Mouse (Mus musculus): Measurements from ENCODE around the gene Kcnk18. TPM values are rescaled to one million over a fixed set of nuclear protein-coding genes. Genes with fewer than 3 reads are reported as not detected.

The Kcnk18 gene
- polyA plus RNA-seq, 1 experiment from 2014 or later = not detected

DNA sequence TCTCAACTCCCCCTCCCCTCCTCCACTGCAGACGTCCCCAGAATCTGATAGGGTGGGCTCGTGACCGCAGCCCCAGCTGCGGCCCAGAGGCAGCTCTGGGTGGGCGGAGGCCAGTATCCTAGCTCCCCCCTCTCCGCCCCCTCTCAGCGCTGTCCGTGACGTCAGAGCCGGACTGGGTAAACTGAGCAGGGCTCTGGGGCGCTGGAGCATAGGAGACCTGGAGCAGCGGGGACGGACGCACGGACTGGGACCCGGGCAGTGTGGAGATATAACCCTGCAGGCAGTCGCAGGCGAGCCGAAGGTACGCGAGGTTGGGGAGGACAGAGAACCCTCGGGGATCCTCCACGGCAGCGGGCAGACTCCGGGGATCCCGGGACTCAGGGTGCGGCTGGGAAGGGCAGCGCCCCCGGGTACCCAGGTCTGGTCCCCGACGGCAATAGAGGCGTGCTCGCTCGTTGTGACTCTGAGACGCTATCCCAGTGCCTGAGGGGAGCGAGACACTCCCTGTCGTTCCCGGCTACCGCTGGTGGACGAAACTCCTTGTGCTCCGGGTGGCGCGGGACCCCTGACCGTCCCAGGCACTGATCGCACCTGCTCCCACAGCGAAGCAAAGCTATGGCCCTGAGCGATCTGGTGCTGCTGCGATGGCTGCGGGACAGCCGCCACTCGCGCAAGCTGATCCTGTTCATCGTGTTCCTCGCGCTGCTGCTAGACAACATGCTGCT is 41.9 kb downstream of the Kcnk18 start, which contains the start of gene Slc18a2:
Slc18a2 (plus strand) TSS at position 179 of the 725 bp plus-strand sequence.
- Histone ChIP-seq H3K9me3 (replicated peaks; ENCODE audit: control insufficient read depth, low read length) (peaks cover 11% of the 10 kb centered on the region), H3K4me3 (ENCODE audit: low read length) (peak within 1 kb of the TSS; percentile 56), H3K4me1 (ENCODE audit: control insufficient read depth, insufficient read depth, low read length) (peaks cover 4% of the 10 kb centered on the region), H3K9ac (ENCODE audit: low read length) (peak within 1 kb of the TSS; percentile 65), H3K27ac (ENCODE audit: low read length) (no peak within 1 kb of the TSS), H3K27me3 (ENCODE audit: control insufficient read depth, insufficient read depth, low read length) (peaks cover 25% of the 10 kb centered on the region), H3K36me3 (ENCODE audit: control insufficient read depth, insufficient read depth) (no peaks in the 10 kb centered on the region), H3K4me2 (ENCODE audit: low read depth, low read length) (peak within 1 kb of the TSS; percentile 88)
- WGBS = under 1% methylated on average over 55 of the region's 55 CpGs
- peak; percentile 84 for ATAC-seq (replicated peaks; ENCODE audit: extremely low read depth, insufficient read depth, low FRiP score)

DNA sequence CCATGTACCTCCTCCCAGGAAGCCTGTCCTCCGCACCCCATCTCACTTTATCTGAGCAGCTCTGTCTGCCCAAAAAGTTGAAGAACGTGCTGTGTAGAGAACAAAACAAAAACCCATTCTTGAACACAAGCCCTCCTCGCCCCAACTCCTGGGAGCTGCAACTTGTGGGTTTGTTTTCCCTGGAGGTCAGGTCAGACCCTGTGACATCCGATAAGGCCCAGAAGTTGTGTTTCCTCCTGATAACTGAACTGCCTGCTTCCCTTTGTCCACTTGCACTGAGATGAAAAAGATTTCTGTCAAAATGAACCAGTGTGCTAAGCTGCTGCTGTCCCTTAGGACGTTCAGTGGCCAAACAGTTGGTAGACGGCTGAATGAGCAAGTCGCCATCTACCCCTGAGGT is 42.6 kb downstream of the Kcnk18 start:
- H3K4me1 ChIP-seq (ENCODE audit: control insufficient read depth, insufficient read depth, low read length) = peaks cover 4% of the 10 kb centered on the region
- H3K27ac ChIP-seq (ENCODE audit: low read length) = no peak overlapping the region
- H3K36me3 ChIP-seq (ENCODE audit: control insufficient read depth, insufficient read depth) = no peaks in the 10 kb centered on the region
- 0 out of 2 replicates have a peak, but pooled peaks have one; percentile 1 for ATAC-seq (replicated peaks; ENCODE audit: extremely low read depth, insufficient read depth, low FRiP score)
- H3K27me3 ChIP-seq (ENCODE audit: control insufficient read depth, insufficient read depth, low read length) = peaks cover 25% of the 10 kb centered on the region
- peaks cover 7% of the 10 kb centered on the region for H3K9me3 ChIP-seq (replicated peaks; ENCODE audit: control insufficient read depth, low read length)
- H3K9ac ChIP-seq (ENCODE audit: low read length) = peak overlapping the region; percentile 65; the same call in 1 of the 2 replicates
- H3K4me3 ChIP-seq (ENCODE audit: low read length) = peak overlapping the region; percentile 56
- 36% methylated on average over 7 of the region's 7 CpGs for WGBS
- peak overlapping the region; percentile 88 for H3K4me2 ChIP-seq (ENCODE audit: low read depth, low read length)

DNA sequence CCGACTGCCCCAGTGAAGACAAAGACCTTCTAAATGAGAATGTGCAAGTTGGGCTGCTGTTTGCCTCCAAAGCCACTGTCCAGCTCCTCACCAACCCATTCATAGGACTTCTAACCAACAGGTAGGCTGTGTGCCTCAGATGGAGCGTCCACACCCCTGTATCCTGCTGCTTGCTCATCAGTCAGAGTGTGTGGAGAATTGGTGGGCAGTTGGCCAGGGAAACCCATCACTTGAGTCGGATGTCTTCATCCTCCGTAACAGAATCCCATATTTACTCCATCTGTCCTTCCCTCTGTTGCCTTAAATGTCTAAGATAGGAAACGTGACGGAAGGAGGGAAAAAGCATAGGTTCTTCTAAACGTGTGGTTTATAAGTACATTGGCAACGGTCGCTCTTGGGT is 44.2 kb downstream of the Kcnk18 start:
- ATAC-seq (replicated peaks; ENCODE audit: extremely low read depth, insufficient read depth, low FRiP score) = no peak
- 81% methylated on average over 9 of the region's 9 CpGs for WGBS
- Histone ChIP-seq H3K9me3 (replicated peaks; ENCODE audit: control insufficient read depth, low read length) (no peaks in the 10 kb centered on the region), H3K36me3 (ENCODE audit: control insufficient read depth, insufficient read depth) (no peaks in the 10 kb centered on the region), H3K4me3 (ENCODE audit: low read length) (no peak overlapping the region), H3K9ac (ENCODE audit: low read length) (no peak overlapping the region), H3K27me3 (ENCODE audit: control insufficient read depth, insufficient read depth, low read length) (peaks cover 25% of the 10 kb centered on the region), H3K4me1 (ENCODE audit: control insufficient read depth, insufficient read depth, low read length) (peaks cover 4% of the 10 kb centered on the region), H3K4me2 (ENCODE audit: low read depth, low read length) (no peak overlapping the region), H3K27ac (ENCODE audit: low read length) (no peak overlapping the region)

DNA sequence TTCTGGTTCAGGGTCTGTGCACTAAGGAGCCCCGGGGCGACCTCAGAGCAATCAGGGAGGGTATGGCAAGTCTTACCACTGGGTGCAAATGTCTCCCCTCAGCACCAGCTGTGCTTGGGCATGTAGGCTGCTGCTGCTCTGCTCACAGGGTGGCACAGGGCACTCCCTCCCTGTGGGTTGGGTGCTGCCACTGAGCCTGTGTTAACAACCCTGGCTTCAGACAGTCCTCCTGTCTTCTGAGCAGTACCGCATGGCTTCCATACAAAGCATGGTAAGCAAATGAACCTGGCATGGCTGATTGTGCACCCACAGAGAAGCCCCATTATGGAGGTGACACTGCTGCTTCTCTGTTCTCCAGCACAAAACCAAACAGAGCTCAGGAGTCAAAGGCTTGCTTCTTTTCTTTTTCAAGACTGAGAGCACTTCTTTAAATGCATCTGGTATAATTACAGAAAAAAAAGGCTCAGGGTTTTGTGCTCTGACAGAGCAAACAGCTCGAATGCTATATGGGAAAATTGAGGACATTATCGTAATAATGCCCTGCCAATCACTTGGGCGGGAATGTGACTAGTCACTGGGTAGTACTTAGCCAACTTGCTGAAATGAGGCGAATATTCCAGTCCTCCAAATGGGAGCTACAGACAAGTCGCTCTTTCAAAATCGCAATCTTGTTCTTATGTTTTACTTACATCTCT is 46.0 kb downstream of the Kcnk18 start:
- H3K4me2 ChIP-seq (ENCODE audit: low read depth, low read length) = no peak overlapping the region
- no peak for ATAC-seq (replicated peaks; ENCODE audit: extremely low read depth, insufficient read depth, low FRiP score)
- no peaks in the 10 kb centered on the region for H3K9me3 ChIP-seq (replicated peaks; ENCODE audit: control insufficient read depth, low read length)
- WGBS = 80% methylated on average over 9 of the region's 9 CpGs
- no peaks in the 10 kb centered on the region for H3K36me3 ChIP-seq (ENCODE audit: control insufficient read depth, insufficient read depth)
- H3K27me3 ChIP-seq (ENCODE audit: control insufficient read depth, insufficient read depth, low read length) = peaks cover 22% of the 10 kb centered on the region
- H3K4me1 ChIP-seq (ENCODE audit: control insufficient read depth, insufficient read depth, low read length) = peaks cover 4% of the 10 kb centered on the region
- no peak overlapping the region for H3K4me3 ChIP-seq (ENCODE audit: low read length)
- no peak overlapping the region for H3K27ac ChIP-seq (ENCODE audit: low read length)
- H3K9ac ChIP-seq (ENCODE audit: low read length) = no peak overlapping the region

DNA sequence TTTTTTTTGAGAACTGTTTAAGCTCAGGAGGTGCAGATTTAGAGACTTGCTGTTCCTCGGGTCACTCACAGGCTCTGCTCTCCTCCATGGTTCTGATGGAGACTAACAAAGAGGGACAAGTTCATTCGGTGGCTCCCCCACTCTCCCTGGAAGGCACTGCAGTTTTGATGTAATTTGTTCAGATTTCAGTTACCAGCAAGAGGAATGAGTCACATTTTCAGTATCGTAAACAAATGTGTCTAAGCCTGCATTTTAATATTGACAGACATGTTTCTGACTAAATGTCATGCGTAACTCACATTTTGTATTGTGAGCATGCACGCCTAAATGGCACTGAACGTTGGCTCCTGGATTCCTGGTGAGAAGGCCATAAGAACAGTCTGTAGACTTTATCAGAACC is 46.9 kb downstream of the Kcnk18 start:
- ATAC-seq (replicated peaks; ENCODE audit: extremely low read depth, insufficient read depth, low FRiP score) = no peak
- H3K4me3 ChIP-seq (ENCODE audit: low read length) = no peak overlapping the region

DNA sequence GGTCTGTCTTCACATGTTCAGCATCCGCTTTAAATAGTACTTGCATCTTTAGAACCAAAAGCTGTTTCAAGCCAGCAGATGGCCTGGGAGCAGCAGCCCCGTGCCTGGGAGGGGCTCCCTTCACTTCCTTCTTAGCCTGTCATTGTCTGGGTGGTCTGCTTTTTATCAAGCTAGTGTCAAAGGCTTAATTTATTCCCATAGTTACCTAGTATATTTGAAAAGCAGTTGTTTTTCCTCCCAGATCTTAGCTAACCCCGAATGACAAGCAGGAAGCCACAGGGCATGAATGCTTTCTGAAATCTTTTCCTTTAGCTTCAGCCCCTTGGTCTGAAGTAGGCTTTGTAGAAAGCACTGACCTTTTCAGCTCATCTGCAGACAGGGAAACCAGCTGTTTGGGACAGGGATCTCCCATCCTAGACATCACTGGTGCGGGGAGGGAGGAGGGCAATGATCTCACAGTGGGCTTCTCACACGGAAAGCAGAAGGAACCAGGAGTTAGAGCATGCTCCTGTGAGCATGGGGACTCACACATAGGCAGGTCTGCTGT is 48.5 kb downstream of the Kcnk18 start:
- H3K27ac ChIP-seq (ENCODE audit: low read length) = peak overlapping the region; percentile 53
- H3K9ac ChIP-seq (ENCODE audit: low read length) = no peak overlapping the region
- no peak overlapping the region for H3K4me2 ChIP-seq (ENCODE audit: low read depth, low read length)
- no peaks in the 10 kb centered on the region for H3K9me3 ChIP-seq (replicated peaks; ENCODE audit: control insufficient read depth, low read length)
- H3K36me3 ChIP-seq (ENCODE audit: control insufficient read depth, insufficient read depth) = no peaks in the 10 kb centered on the region
- H3K4me3 ChIP-seq (ENCODE audit: low read length) = no peak overlapping the region
- no peak for ATAC-seq (replicated peaks; ENCODE audit: extremely low read depth, insufficient read depth, low FRiP score)
- 18% methylated on average over 5 of the region's 5 CpGs for WGBS
- H3K27me3 ChIP-seq (ENCODE audit: control insufficient read depth, insufficient read depth, low read length) = no peaks in the 10 kb centered on the region
- no peaks in the 10 kb centered on the region for H3K4me1 ChIP-seq (ENCODE audit: control insufficient read depth, insufficient read depth, low read length)

More for the DNA sequence above, 46.9 kb downstream of the Kcnk18 start:
- Histone ChIP-seq H3K9ac (ENCODE audit: low read length) (no peak overlapping the region), H3K4me2 (ENCODE audit: low read depth, low read length) (no peak overlapping the region), H3K4me1 (ENCODE audit: control insufficient read depth, insufficient read depth, low read length) (no peaks in the 10 kb centered on the region; the same call in 1 of the 2 replicates), H3K9me3 (replicated peaks; ENCODE audit: control insufficient read depth, low read length) (no peaks in the 10 kb centered on the region), H3K27ac (ENCODE audit: low read length) (no peak overlapping the region), H3K36me3 (ENCODE audit: control insufficient read depth, insufficient read depth) (no peaks in the 10 kb centered on the region), H3K27me3 (ENCODE audit: control insufficient read depth, insufficient read depth, low read length) (peaks cover 16% of the 10 kb centered on the region)
- WGBS = 67% methylated on average over 6 of the region's 6 CpGs

DNA sequence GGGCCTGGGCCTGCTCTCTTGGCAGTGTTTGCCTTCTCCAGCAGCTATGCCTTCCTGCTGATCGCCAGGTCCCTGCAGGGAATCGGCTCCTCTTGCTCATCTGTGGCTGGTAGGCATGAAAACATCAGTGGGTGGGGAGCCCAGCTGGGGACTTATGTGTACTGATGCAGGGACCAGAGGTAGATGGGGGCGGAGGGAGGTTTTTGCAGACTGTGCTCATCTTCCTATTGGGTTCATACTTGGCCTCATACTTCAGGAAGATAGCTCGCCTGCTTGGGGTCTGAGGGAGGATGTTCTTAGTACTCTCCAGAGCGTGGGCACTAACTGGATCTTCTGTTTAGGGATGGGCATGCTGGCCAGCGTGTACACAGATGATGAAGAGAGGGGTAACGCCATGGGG is 54.2 kb downstream of the Kcnk18 start:
- Histone ChIP-seq H3K4me2 (ENCODE audit: low read depth, low read length) (no peak overlapping the region), H3K27ac (ENCODE audit: low read length) (no peak overlapping the region), H3K27me3 (ENCODE audit: control insufficient read depth, insufficient read depth, low read length) (no peaks in the 10 kb centered on the region), H3K4me3 (ENCODE audit: low read length) (no peak overlapping the region), H3K9me3 (replicated peaks; ENCODE audit: control insufficient read depth, low read length) (no peaks in the 10 kb centered on the region), H3K4me1 (ENCODE audit: control insufficient read depth, insufficient read depth, low read length) (no peaks in the 10 kb centered on the region), H3K36me3 (ENCODE audit: control insufficient read depth, insufficient read depth) (no peaks in the 10 kb centered on the region), H3K9ac (ENCODE audit: low read length) (no peak overlapping the region)
- ATAC-seq (replicated peaks; ENCODE audit: extremely low read depth, insufficient read depth, low FRiP score) = no peak
- WGBS = 82% methylated on average over 7 of the region's 7 CpGs

DNA sequence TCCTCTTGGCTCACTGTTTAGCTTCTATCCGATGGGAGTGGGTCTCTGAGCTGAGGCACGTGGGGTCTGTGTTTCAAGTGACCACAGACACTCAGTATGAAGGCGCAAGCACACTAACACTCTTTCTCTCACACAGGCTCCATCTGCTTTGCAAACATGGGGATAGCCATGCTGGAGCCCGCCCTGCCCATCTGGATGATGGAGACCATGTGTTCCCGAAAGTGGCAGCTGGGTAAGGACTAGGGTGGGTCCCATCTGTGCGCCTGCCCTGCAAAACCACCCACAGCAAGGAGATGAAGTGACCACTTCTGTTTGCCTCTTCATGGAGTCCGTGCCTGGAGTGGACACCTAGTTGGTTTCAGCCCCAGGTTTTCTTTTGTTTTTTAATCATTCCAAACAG is 57.3 kb downstream of the Kcnk18 start:
- no peak for ATAC-seq (replicated peaks; ENCODE audit: extremely low read depth, insufficient read depth, low FRiP score)
- no peaks in the 10 kb centered on the region for H3K36me3 ChIP-seq (ENCODE audit: control insufficient read depth, insufficient read depth)
- H3K27me3 ChIP-seq (ENCODE audit: control insufficient read depth, insufficient read depth, low read length) = no peaks in the 10 kb centered on the region
- H3K27ac ChIP-seq (ENCODE audit: low read length) = no peak overlapping the region
- peaks cover 4% of the 10 kb centered on the region for H3K9me3 ChIP-seq (replicated peaks; ENCODE audit: control insufficient read depth, low read length)
- no peaks in the 10 kb centered on the region for H3K4me1 ChIP-seq (ENCODE audit: control insufficient read depth, insufficient read depth, low read length)
- no peak overlapping the region for H3K9ac ChIP-seq (ENCODE audit: low read length)
- H3K4me3 ChIP-seq (ENCODE audit: low read length) = no peak overlapping the region
- WGBS = 87% methylated on average over 7 of the region's 7 CpGs
- H3K4me2 ChIP-seq (ENCODE audit: low read depth, low read length) = no peak overlapping the region

DNA sequence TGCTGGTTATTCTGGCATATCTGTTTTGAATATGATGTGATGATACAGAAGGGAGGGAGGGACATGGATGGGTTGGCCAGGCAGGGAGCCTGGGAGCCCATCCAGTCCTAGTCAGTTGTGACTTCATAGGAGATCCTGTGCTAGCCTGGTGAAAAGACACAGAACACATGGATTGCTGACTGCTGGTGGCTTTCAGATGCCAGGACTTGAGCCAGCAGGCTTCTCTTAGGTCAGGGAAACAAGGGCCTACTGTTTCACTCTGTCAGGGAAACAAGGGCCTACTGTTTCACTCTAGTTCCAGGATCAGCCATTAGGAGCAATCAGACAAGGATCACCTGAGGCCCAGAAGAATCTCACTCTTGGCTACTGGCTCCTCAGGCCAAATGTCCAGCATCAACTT is 61.8 kb downstream of the Kcnk18 start:
- Histone ChIP-seq H3K9ac (ENCODE audit: low read length) (no peak overlapping the region), H3K4me2 (ENCODE audit: low read depth, low read length) (no peak overlapping the region), H3K36me3 (ENCODE audit: control insufficient read depth, insufficient read depth) (no peaks in the 10 kb centered on the region), H3K27me3 (ENCODE audit: control insufficient read depth, insufficient read depth, low read length) (no peaks in the 10 kb centered on the region), H3K4me3 (ENCODE audit: low read length) (no peak overlapping the region), H3K9me3 (replicated peaks; ENCODE audit: control insufficient read depth, low read length) (peaks cover 4% of the 10 kb centered on the region), H3K4me1 (ENCODE audit: control insufficient read depth, insufficient read depth, low read length) (no peaks in the 10 kb centered on the region), H3K27ac (ENCODE audit: low read length) (no peak overlapping the region)
- no peak for ATAC-seq (replicated peaks; ENCODE audit: extremely low read depth, insufficient read depth, low FRiP score)

Data from heart, embryonic 16.5 days (tissue).